Mouse (Mus musculus) lung, adult 2 months (tissue): ENCODE measurements around the gene Gm49661. TPM values are rescaled to one million over a fixed set of nuclear protein-coding genes. Genes with fewer than 3 reads are reported as not detected.

Experiments used
- DNase-seq: peaks from one replicate; pipeline ENCODE4 v3.0.0; 2022
- H3K4me1 ChIP-seq: fragments of 200-500 bp; 2 replicates; pipeline ENCODE4 v1.6.1; 2011; ENCODE audit warnings: low read length; ENCODE audit not compliant: control insufficient read depth, insufficient read depth
- H3K4me3 ChIP-seq: fragments of 200-500 bp; replicated peaks from 2 replicates; pipeline ENCODE3; 2011; ENCODE audit warnings: low read depth, mild to moderate bottlenecking, control low read depth, low read length; ENCODE audit errors: extremely low read depth
- CTCF ChIP-seq: fragments of 200-500 bp; IDR thresholded peaks from 2 replicates; pipeline ENCODE4 v1.5.1; 2011; ENCODE audit warnings: mild to moderate bottlenecking, low read length, control low read depth; ENCODE audit not compliant: insufficient read depth
- POLR2A ChIP-seq: fragments of 200-500 bp; IDR thresholded peaks from 2 replicates; pipeline ENCODE4 v1.6.1; 2011; ENCODE audit warnings: low read depth, mild to moderate bottlenecking, control low read depth, low read length, borderline replicate concordance; ENCODE audit errors: extremely low read depth
- WGBS: fragments of 180-500 bp; shearing (Covaris S2); methylation state at CpG from one replicate; pipeline ENCODE4 v1.1.7; 2018; 5-methylcytosine and 5-hydroxymethylcytosine counted together
- polyA plus RNA-seq: library from polyadenylated mRNA; depleted of rRNA; stranded (reverse); fragments of >200 nt; gene quantifications from 2 replicates; pipeline ENCODE4 v1.2.3, GENCODE M21; 2012

The Gm49661 gene
- polyA plus RNA-seq, 1 experiment: not detected

DNA sequence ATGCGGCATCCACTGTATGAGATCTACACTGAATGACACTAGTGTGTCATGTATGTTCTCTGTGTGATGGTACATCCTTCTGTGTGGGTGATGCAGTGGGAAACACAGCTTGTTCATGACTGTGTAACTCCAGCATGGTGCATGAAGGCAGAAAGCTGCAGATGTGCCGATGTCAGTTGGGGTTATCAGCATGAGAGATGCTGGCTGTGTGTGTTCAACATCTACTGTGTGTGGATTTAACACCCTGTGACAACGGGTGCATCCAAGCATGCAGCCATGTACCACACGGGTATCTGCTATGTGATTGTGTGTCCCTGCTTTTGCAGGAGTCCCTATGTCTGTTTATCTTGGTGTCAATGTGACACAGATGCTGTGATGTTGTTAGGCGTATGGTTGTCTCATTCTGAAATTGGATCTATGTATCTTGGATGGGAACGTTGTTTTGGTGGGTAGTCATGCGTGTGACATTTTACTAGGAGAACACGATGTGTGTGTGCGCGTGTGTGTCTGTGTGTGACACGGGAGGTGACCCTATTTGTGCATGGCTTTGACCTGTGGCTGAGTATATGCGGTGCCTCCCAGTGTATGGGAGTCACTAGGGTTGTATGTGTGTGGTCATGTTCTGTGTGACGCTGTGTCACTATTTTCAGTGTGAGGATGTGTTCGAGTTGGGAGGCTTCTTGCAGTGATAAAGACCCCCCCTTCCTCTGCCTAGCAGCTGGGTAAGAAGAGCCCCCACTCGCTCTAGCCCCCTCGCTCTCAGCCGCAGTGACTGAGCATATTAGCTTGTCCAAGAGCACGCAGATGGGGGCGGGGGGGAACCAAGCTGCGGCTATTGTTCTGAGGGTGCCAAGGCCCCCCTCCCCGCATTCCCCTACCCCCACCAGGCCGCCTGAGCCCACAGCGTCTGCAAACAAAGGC is 32.9 kb downstream of the Gm49661 start:
- TF ChIP-seq POLR2A (no peak), CTCF (no peak)
- DNase-seq: no peak
- H3K4me3 ChIP-seq: no peak overlapping the region
- H3K4me1 ChIP-seq: no peaks in the 10 kb centered on the region
- 22% methylated on average over 23 of the region's 23 CpGs for WGBS

DNA sequence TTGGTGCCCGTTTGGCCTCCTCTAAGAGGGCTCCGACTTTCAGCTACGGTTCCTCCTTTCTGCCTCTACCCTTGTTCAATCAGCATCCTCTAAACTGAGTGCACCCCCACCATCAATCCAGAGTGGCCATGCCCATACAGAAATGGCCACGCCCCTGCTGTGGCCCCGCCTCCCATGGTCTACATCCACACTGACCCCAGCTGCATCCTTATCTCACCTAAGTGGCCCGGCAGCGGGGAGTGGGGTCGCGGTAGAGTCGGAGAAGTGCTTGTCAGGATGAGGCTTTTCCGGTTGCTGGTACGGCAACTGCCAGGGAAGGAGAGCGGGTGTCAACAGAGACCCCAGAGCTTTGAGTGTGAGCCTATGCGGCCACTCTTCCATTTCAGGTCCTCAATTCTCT is 33.7 kb downstream of the Gm49661 start:
- WGBS: 5% methylated on average over 14 of the region's 14 CpGs
- Histone ChIP-seq H3K4me3 (no peak overlapping the region), H3K4me1 (no peaks in the 10 kb centered on the region)
- TF ChIP-seq POLR2A: no peak
- TF ChIP-seq CTCF: no peak
- no peak for DNase-seq

DNA sequence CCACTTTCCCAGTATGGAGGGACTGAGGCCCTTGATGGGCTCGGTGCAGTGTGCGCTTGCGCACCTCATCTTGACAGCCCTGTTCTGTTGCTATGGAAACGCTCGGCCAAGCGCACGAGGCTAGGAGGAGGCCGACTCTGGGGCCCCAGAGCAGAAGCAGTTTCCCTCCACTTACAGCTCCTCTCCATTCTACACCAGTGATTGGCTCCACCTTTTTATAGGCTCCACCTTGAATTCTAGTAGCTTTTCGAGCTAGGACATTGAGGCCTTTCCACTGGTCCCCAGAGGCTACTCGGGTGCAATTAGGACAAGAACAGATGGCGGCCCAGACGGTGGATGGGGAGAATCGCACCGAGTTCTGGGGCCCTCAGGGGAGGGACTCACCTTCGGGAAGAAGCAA is 34.4 kb downstream of the Gm49661 start:
- Histone ChIP-seq H3K4me1 (no peaks in the 10 kb centered on the region), H3K4me3 (no peak overlapping the region)
- WGBS: 1% methylated on average over 15 of the region's 15 CpGs
- TF ChIP-seq POLR2A: no peak
- TF ChIP-seq CTCF: no peak
- no peak for DNase-seq

DNA sequence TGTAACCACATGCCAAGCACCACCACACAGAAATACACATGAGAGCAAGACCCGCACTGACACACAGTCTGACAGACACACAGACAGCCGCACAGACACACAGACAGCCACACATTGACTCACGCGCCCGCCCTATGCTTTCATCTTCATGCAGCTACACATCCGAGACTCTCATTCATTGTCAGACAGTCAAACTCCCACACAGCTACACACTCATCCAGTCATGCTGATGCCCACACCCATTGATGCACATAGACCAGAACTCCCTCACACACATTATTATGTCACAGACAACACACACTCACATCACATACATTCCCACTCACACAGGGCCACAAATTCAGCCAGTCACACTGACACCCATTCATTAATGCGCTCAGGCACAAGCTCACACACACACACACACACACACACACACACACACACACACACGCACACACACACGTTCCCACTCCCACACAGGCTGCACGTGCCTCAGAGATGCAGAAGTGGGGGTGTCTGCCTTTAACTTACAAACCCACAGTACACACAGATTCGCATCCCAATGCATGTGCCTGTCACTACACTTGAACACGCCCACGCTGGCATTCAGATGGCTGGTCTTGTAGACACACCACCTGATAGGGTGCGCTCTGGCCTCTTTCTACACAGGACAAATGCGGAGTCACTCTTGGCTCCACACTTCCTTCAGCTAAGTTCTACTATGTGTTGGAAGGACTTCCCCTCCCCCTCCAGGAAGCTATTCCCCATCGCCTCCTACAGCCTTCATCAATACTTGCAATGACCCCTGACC is 35.3 kb downstream of the Gm49661 start:
- no peak for DNase-seq
- 78% methylated on average over 16 of the region's 16 CpGs for WGBS
- TF ChIP-seq POLR2A (no peak), CTCF (no peak)
- H3K4me3 ChIP-seq: no peak overlapping the region
- no peaks in the 10 kb centered on the region for H3K4me1 ChIP-seq

DNA sequence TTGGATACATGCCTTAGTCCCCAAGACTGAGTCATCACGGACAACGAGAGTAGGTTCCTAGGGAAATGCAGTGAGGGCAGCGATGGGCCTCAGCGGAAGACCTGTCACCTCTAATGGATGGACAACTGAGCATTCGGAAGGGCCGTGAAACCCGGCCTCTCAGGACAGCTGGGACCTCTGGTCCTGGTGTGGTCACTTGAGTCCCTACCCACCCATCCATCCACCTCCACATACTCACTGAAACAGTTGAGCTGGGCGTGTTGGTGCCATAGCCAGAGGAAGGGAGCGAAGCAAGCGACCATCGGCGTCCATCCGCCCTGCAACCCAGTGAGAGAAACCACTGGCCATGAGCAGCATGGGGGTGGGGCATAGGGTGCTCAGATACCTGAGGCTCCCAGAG is 38.7 kb downstream of the Gm49661 start:
- no peaks in the 10 kb centered on the region for H3K4me1 ChIP-seq
- no peak for TF ChIP-seq POLR2A
- no peak for DNase-seq
- no peak overlapping the region for H3K4me3 ChIP-seq
- WGBS: 86% methylated on average over 13 of the region's 13 CpGs

DNA sequence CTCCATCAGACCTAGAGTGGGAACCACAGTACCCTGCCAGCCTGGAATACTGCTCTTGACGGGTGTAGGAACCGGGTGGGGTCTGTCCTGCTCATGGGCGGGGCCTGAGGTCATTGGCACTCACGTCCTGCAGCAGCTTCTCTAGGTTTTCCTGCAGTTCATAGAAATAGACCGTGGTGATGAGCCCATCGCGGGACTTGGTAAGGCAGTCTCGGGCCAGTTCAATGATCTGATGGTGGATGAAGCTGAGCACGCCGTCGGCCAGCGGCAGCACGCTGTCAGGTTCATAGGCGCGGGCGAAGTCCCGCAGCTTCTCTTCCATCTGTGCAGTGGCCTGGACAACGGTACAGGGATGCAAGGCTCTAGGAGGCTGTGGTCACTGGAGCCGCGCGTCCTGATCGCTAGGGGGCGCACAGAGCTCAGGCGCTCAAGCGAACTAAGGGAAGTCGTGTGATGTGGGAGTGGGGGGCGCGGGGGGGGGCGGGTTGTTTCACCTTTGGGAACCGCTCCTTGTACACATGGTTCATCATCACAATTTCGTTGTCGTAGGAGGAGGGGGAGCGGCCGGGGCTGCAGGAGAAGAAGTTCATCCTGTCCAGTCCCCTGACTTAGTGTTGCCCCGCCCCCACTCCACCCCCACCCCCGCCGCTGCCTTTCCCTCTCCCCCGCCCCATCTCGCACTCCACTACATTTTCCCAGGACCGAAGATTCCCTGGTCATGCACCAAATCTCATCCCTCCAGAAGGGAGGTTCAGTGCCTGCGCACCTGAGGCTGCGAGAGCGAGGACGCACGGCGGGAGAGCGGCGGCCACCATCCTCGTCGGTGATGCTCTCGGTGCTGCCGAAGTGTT is 40.6 kb downstream of the Gm49661 start:
- no peak overlapping the region for H3K4me3 ChIP-seq
- 5% methylated on average over 51 of the region's 52 CpGs for WGBS
- TF ChIP-seq CTCF (peak; percentile 72), POLR2A (no peak)
- DNase-seq: peak; percentile 60
- no peaks in the 10 kb centered on the region for H3K4me1 ChIP-seq

DNA sequence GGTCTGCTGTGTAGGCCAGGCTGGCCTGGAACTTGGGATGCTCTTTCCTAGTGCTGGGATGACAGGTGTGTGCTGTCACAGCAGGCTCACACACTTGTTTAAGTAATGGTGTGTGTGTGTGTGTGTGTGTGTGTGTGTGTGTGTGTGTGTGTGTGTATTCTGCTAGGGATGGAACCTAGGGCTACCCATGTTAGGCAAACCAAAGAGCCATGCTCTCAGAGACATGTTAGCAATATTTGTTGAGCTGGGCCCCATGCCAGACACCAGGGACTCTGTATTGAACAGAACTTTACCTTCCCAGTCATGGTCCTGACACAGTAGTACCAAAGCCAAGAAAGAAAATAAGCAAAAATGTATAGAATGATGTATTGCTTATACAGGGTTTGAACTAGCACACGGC is 41.7 kb downstream of the Gm49661 start:
- Histone ChIP-seq H3K4me3 (no peak overlapping the region), H3K4me1 (no peaks in the 10 kb centered on the region)
- no peak for TF ChIP-seq POLR2A
- no peak for TF ChIP-seq CTCF
- DNase-seq: no peak
- WGBS: 75% methylated on average over 1 of the region's 1 CpGs

DNA sequence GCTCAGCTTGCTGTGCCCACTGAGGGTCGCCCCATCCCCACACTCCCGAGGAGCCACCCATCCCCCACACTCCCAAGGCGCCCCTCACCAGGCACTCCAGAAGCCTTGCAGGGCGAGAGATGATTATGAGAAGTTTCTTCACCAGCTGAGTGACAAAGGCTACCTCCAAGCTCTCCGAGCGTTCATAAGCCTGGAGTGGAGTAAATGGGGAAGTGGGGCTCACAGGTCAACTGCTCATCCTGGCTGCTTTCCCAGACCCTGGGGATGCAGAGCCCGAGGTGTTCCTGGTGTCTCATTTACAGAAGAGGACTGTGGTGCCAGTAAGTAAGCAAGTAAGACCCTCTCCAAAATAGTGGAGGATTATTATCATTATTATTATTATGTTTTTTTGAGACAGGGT is 43.7 kb downstream of the Gm49661 start:
- no peak for DNase-seq
- H3K4me1 ChIP-seq: no peaks in the 10 kb centered on the region; the same call in 1 of the 2 replicates
- TF ChIP-seq CTCF (no peak), POLR2A (no peak)
- 45% methylated on average over 7 of the region's 7 CpGs for WGBS
- H3K4me3 ChIP-seq: no peak overlapping the region

DNA sequence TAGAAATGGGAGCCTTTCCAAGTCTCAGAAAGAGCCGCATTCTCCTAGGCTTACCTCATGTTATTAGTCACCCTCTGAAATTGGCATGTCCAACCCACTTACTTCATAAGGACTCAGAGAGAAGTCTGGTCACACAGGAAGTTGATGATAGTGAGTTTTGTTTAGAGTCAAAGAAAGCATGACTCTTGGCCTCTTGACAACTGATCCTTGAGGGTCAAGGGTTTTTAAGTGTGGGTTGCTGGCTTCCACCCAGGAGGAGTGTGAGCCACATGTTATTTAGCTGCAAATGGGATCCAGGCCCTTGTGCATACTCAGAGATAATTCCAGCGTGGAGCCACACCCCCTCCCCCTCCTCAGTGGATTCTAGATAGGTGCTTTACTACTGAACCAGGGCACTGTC is 47.6 kb downstream of the Gm49661 start:
- DNase-seq: peak; percentile 67
- no peaks in the 10 kb centered on the region; the same call in 1 of the 2 replicates for H3K4me1 ChIP-seq
- H3K4me3 ChIP-seq: no peak overlapping the region
- WGBS: 24% methylated on average over 2 of the region's 2 CpGs
- TF ChIP-seq POLR2A (no peak), CTCF (no peak)
